Mouse (Mus musculus): ENCODE measurements around the gene Faim. TPM values are rescaled to one million over a fixed set of nuclear protein-coding genes. Genes with fewer than 3 reads are reported as not detected.

Faim gene
- polyA plus RNA-seq, 1 experiment from 2014 or later = 61.3 TPM

DNA sequence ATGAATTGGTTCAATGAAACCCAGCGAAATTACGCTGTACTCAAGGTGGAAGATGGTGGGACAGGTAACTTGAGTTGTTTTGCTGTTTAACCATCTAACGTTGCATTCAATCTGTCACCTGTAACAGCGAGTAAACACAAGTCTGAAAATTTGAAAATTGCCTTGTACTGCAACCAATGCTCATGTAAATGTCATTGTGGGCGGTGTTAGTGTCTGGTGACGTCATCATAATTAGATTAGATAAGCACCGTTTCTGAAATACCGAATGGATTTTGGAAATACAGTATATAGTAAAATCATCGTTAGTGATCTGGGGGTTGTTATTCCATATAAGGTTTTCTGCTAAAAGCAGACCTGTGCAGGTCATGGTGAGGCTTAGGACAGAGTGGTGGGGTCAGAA is 958 bp downstream of the Faim start:
- no peak overlapping the region for H3K27ac ChIP-seq
- no peaks in the 10 kb centered on the region for H3K27me3 ChIP-seq (ENCODE audit: insufficient read depth, low read length)
- DNase-seq (ENCODE audit: low spot score) (no peak), ATAC-seq (replicated peaks; ENCODE audit: low FRiP score, low read depth) (no peak)
- no peaks in the 10 kb centered on the region for H3K9me3 ChIP-seq (replicated peaks; ENCODE audit: low read length)
- H3K36me3 ChIP-seq (ENCODE audit: insufficient read depth, low read length) = no peaks in the 10 kb centered on the region
- H3K4me2 ChIP-seq (ENCODE audit: low read length) = peak overlapping the region; percentile 96
- peaks cover 5% of the 10 kb centered on the region for H3K4me1 ChIP-seq (replicated peaks; ENCODE audit: insufficient read depth, low read length)
- peak overlapping the region; percentile 81; the same call in 1 of the 2 replicates for H3K9ac ChIP-seq (ENCODE audit: low read depth, low read length)
- peak overlapping the region; percentile 80 for H3K4me3 ChIP-seq (replicated peaks; ENCODE audit: low read depth, low read length)
- 51% methylated on average over 9 of the region's 9 CpGs for WGBS
- TF ChIP-seq CTCF (IDR thresholded peaks at IDR 0.05; ENCODE audit: low read depth) = no peak

DNA sequence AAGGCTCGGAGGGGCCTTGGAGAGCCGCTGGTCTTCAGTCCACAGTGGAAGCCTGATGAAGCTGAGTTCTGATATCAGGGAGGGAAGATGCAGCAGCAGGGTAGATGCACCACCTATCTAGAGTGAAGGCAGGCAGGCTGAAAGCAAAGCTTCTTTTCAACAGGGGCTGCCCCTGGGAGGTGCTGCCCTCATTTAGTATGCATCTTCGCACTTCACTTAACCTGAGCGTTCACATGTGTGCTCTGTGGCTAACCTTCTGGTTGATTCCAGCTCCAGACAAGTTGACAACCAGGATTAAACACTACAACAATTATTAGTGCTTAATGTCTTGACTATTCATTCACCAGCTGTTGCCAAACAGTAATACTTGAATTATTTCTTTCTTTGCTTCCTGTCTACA is 7.9 kb downstream of the Faim start:
- H3K4me2 ChIP-seq (ENCODE audit: low read length) = no peak overlapping the region
- H3K36me3 ChIP-seq (ENCODE audit: insufficient read depth, low read length) = no peaks in the 10 kb centered on the region
- no peak for TF ChIP-seq CTCF (IDR thresholded peaks at IDR 0.05; ENCODE audit: low read depth)
- no peak overlapping the region for H3K9ac ChIP-seq (ENCODE audit: low read depth, low read length)
- no peaks in the 10 kb centered on the region for H3K9me3 ChIP-seq (replicated peaks; ENCODE audit: low read length)
- H3K4me3 ChIP-seq (replicated peaks; ENCODE audit: low read depth, low read length) = no peak overlapping the region
- H3K27ac ChIP-seq = no peak overlapping the region
- H3K27me3 ChIP-seq (ENCODE audit: insufficient read depth, low read length) = no peaks in the 10 kb centered on the region
- DNase-seq (ENCODE audit: low spot score) (no peak), ATAC-seq (replicated peaks; ENCODE audit: low FRiP score, low read depth) (no peak)
- H3K4me1 ChIP-seq (replicated peaks; ENCODE audit: insufficient read depth, low read length) = no peaks in the 10 kb centered on the region
- WGBS = 78% methylated on average over 4 of the region's 4 CpGs

DNA sequence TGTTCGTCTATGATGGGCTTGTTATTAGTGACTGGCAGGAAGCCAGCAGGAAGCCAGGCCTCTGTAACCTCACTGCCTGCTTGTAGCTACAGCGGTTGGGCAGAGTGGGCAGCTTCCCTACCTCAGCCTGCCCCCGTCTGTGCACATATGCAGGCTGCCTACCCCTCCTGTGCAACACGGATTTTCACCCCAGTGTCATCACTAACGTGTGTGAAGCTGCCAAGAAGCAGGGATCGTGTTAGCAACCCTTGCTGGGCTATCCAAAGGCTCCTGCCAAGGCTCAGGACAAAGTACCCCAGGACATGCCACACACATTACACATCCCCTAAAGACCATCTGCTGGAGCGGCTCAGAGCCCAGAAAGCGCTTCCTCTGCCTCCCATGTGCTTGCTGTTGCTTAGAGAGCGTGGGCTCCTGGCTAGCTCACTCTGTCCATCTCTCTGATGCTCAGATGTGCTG is 13.7 kb downstream of the Faim start:
- Histone ChIP-seq H3K4me3 (replicated peaks; ENCODE audit: low read depth, low read length) (no peak overlapping the region), H3K4me2 (ENCODE audit: low read length) (no peak overlapping the region), H3K9ac (ENCODE audit: low read depth, low read length) (no peak overlapping the region), H3K36me3 (ENCODE audit: insufficient read depth, low read length) (0 out of 2 replicates have a peak, but pooled peaks cover 10% of the 10 kb centered on the region), H3K9me3 (replicated peaks; ENCODE audit: low read length) (no peaks in the 10 kb centered on the region), H3K4me1 (replicated peaks; ENCODE audit: insufficient read depth, low read length) (no peaks in the 10 kb centered on the region), H3K27ac (no peak overlapping the region), H3K27me3 (ENCODE audit: insufficient read depth, low read length) (no peaks in the 10 kb centered on the region)
- ATAC-seq (replicated peaks; ENCODE audit: low FRiP score, low read depth) (no peak), DNase-seq (ENCODE audit: low spot score) (no peak)
- TF ChIP-seq CTCF (IDR thresholded peaks at IDR 0.05; ENCODE audit: low read depth) = no peak
- WGBS = 70% methylated on average over 9 of the region's 9 CpGs

DNA sequence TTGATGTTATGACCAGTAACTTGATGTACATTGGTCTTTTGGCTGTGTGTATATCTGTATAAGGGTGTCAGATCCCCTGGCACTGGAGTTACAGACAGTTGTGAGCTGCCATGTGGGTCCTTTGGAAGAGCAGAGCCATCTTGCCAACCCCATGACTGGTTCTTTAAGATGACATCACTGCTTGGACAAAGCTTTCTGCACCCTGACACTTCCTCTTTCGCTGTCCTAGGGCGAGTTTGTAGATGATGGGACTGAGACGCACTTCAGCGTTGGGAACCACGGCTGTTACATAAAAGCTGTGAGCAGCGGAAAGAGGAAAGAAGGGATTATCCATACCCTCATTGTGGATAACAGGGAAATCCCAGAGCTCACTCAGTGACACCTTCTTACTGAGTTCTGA is 15.2 kb downstream of the Faim start:
- 94% methylated on average over 6 of the region's 6 CpGs for WGBS
- no peak for ATAC-seq (replicated peaks; ENCODE audit: low FRiP score, low read depth)

DNA sequence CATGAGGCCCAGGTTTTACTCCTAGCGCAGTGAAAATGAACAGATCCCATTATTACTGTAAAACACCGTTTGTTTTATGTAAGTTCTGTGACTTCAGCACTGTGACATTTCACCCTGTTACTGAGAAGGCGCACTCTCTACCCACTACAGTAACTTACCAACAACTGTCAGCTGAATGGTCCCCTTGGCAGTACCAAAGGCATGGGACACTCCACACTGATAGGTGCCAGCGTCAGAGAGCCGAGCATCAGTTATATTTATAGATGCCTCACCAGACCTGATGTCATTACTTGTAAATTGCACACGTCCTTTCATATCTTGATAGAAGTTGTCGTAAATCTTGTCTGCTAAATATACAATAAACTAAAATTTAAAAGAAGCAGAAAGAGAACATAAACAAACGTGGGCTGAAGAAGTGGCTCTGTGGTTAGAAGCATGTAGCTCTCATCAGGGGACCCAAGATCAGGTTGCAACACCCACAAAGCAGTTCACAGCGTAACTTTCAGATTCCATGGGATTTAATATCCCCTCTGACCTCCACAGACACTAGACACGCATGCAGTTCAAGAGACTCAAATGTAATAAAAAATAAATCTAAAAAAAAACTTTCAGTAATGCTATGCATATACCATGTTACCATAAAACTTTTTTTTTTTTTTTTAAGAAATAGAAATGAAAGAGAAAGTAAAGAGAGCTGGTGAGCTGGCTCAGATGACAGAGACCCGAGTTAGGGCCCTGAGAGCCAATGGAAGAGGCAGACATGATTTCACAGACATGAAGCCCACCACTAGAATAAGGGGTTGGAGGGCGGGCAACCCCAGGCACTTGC is 23.1 kb downstream of the Faim start:
- Histone ChIP-seq H3K4me1 (replicated peaks; ENCODE audit: insufficient read depth, low read length) (no peaks in the 10 kb centered on the region), H3K4me3 (replicated peaks; ENCODE audit: low read depth, low read length) (no peak overlapping the region), H3K27ac (no peak overlapping the region), H3K36me3 (ENCODE audit: insufficient read depth, low read length) (no peaks in the 10 kb centered on the region), H3K9ac (ENCODE audit: low read depth, low read length) (no peak overlapping the region), H3K27me3 (ENCODE audit: insufficient read depth, low read length) (no peaks in the 10 kb centered on the region), H3K4me2 (ENCODE audit: low read length) (no peak overlapping the region), H3K9me3 (replicated peaks; ENCODE audit: low read length) (no peaks in the 10 kb centered on the region)
- no peak for ATAC-seq (replicated peaks; ENCODE audit: low FRiP score, low read depth)
- no peak for DNase-seq (ENCODE audit: low spot score)
- WGBS = 55% methylated on average over 12 of the region's 12 CpGs
- TF ChIP-seq CTCF (IDR thresholded peaks at IDR 0.05; ENCODE audit: low read depth) = no peak

More for the DNA sequence above, 15.2 kb downstream of the Faim start:
- 0 out of 2 replicates have a peak, but pooled peaks cover 10% of the 10 kb centered on the region for H3K36me3 ChIP-seq (ENCODE audit: insufficient read depth, low read length)
- DNase-seq (ENCODE audit: low spot score) = no peak
- no peaks in the 10 kb centered on the region for H3K9me3 ChIP-seq (replicated peaks; ENCODE audit: low read length)
- H3K4me1 ChIP-seq (replicated peaks; ENCODE audit: insufficient read depth, low read length) = no peaks in the 10 kb centered on the region
- H3K9ac ChIP-seq (ENCODE audit: low read depth, low read length) = no peak overlapping the region
- no peak overlapping the region for H3K4me2 ChIP-seq (ENCODE audit: low read length)
- TF ChIP-seq CTCF (IDR thresholded peaks at IDR 0.05; ENCODE audit: low read depth) = no peak
- H3K4me3 ChIP-seq (replicated peaks; ENCODE audit: low read depth, low read length) = no peak overlapping the region
- no peak overlapping the region for H3K27ac ChIP-seq
- H3K27me3 ChIP-seq (ENCODE audit: insufficient read depth, low read length) = no peaks in the 10 kb centered on the region

DNA sequence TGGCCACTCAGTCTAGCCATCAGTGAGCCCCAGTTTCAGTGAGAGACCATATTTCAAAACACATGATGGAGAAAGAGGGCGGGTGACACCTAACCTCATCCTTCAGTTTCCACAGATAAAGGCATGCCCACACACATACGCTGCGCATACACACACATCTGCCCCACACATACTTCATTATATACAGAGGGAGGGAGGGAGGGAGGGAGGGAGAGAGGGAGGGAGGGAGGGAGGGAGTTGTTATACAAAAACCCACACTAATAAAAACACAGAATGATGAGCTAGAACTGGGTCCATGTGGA is 23.7 kb downstream of the Faim start:
- H3K4me3 ChIP-seq (replicated peaks; ENCODE audit: low read depth, low read length) = no peak overlapping the region
- H3K4me2 ChIP-seq (ENCODE audit: low read length) = no peak overlapping the region
- ATAC-seq (replicated peaks; ENCODE audit: low FRiP score, low read depth) (no peak), DNase-seq (ENCODE audit: low spot score) (no peak)
- TF ChIP-seq CTCF (IDR thresholded peaks at IDR 0.05; ENCODE audit: low read depth) = no peak
- H3K36me3 ChIP-seq (ENCODE audit: insufficient read depth, low read length) = no peaks in the 10 kb centered on the region
- no peaks in the 10 kb centered on the region for H3K27me3 ChIP-seq (ENCODE audit: insufficient read depth, low read length)
- H3K9ac ChIP-seq (ENCODE audit: low read depth, low read length) = no peak overlapping the region
- no peak overlapping the region for H3K27ac ChIP-seq
- WGBS = 56% methylated on average over 3 of the region's 3 CpGs
- no peaks in the 10 kb centered on the region for H3K4me1 ChIP-seq (replicated peaks; ENCODE audit: insufficient read depth, low read length)
- H3K9me3 ChIP-seq (replicated peaks; ENCODE audit: low read length) = no peaks in the 10 kb centered on the region

Measured in kidney, postnatal 0 days (tissue).